Mouse (Mus musculus): ENCODE measurements around the gene Tnfsf10. TPM values are rescaled to one million over a fixed set of nuclear protein-coding genes. Genes with fewer than 3 reads are reported as not detected.

The Tnfsf10 gene
- polyA plus RNA-seq, 1 experiment from 2014 or later: 0.23 TPM

DNA sequence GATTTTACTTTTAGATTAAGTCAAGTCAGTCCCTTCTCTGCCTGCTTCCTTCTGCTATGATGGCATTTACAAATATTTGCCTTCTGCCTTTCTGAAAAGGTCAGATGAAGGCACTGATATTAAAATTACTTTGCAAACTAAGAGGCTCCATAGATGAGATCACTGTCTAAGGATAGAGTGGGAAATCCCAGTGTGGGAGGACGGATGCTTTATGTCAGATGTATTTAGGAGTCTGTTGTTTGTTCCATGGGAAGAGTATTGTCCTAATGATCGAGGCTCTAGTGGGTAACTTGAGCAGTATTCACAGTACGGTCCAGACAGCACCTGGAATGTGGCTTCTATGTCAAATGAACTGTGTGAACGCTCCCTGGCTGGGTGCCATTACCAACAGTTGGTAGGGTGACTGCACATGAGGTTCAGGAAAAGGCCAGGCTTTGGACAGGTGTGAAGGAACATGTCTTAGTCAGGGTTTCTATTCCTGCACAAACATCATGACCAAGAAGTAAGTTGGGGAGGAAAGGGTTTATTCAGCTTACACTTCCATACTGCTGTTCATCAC, 9.9 kb downstream of the Tnfsf10 start:
- H3K36me3 ChIP-seq (replicated peaks; ENCODE audit: insufficient read depth, low read length): no peaks in the 10 kb centered on the region
- H3K4me3 ChIP-seq (ENCODE audit: low read depth, low read length): no peak overlapping the region
- H3K27me3 ChIP-seq (ENCODE audit: insufficient read depth, low read length): no peaks in the 10 kb centered on the region
- WGBS (ENCODE audit: insufficient replicate concordance): 66% methylated on average over 4 of the region's 4 CpGs
- TF ChIP-seq CTCF (IDR thresholded peaks at IDR 0.05; ENCODE audit: low read depth) (no peak), EP300 (IDR thresholded peaks at IDR 0.05; ENCODE audit: low read depth) (no peak)
- no peak overlapping the region for H3K27ac ChIP-seq (ENCODE audit: low read depth)
- no peak overlapping the region for H3K4me2 ChIP-seq (ENCODE audit: low read depth, low read length)
- H3K9me3 ChIP-seq (ENCODE audit: low read length): no peaks in the 10 kb centered on the region
- no peaks in the 10 kb centered on the region for H3K4me1 ChIP-seq (ENCODE audit: insufficient read depth)
- DNase-seq (no peak), ATAC-seq (no peak)
- H3K9ac ChIP-seq (replicated peaks): no peak overlapping the region

GRCm38 (mm10) chr3:27330706-27331105, 13.9 kb downstream of the Tnfsf10 start:
- WGBS (ENCODE audit: insufficient replicate concordance): 64% methylated on average over 5 of the region's 5 CpGs
- H3K9ac ChIP-seq (replicated peaks): no peak overlapping the region
- TF ChIP-seq EP300 (IDR thresholded peaks at IDR 0.05; ENCODE audit: low read depth) (no peak), CTCF (IDR thresholded peaks at IDR 0.05; ENCODE audit: low read depth) (no peak)
- no peak overlapping the region for H3K27ac ChIP-seq (ENCODE audit: low read depth)
- ATAC-seq (no peak), DNase-seq (no peak)
- no peak overlapping the region for H3K4me2 ChIP-seq (ENCODE audit: low read depth, low read length)
- no peak overlapping the region for H3K4me3 ChIP-seq (ENCODE audit: low read depth, low read length)
- no peaks in the 10 kb centered on the region for H3K9me3 ChIP-seq (ENCODE audit: low read length)
- no peaks in the 10 kb centered on the region for H3K4me1 ChIP-seq (ENCODE audit: insufficient read depth)
- no peaks in the 10 kb centered on the region for H3K36me3 ChIP-seq (replicated peaks; ENCODE audit: insufficient read depth, low read length)
- no peaks in the 10 kb centered on the region for H3K27me3 ChIP-seq (ENCODE audit: insufficient read depth, low read length)

DNA sequence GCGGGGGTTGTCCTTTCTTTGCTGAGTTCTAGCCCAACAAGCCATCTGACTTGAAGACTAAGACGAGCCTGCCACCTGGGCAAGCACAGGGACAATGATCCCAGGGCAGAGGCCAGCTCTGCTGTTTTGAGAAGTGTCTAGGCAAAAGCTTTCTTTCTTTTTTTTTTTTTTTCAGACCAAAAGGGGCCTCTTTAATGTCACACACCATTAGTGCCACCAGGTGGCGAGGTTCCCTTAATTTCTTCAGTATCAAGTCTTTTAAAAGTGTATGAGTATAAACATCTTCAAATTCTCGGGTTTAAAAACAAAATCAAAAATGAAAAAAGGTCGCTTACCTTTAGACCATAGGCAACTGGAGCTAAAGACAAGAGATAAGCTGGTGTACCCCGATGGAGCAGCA, 21.6 kb downstream of the Tnfsf10 start:
- H3K4me3 ChIP-seq (ENCODE audit: low read depth, low read length): no peak overlapping the region
- H3K9ac ChIP-seq (replicated peaks): no peak overlapping the region
- H3K9me3 ChIP-seq (ENCODE audit: low read length): no peaks in the 10 kb centered on the region
- ATAC-seq: no peak
- 22% methylated on average over 6 of the region's 6 CpGs for WGBS (ENCODE audit: insufficient replicate concordance)
- DNase-seq: peak; percentile 35
- no peak overlapping the region for H3K27ac ChIP-seq (ENCODE audit: low read depth)
- H3K4me2 ChIP-seq (ENCODE audit: low read depth, low read length): no peak overlapping the region
- no peaks in the 10 kb centered on the region for H3K36me3 ChIP-seq (replicated peaks; ENCODE audit: insufficient read depth, low read length)
- no peaks in the 10 kb centered on the region for H3K27me3 ChIP-seq (ENCODE audit: insufficient read depth, low read length)
- H3K4me1 ChIP-seq (ENCODE audit: insufficient read depth): no peaks in the 10 kb centered on the region
- TF ChIP-seq EP300 (IDR thresholded peaks at IDR 0.05; ENCODE audit: low read depth) (no peak), CTCF (IDR thresholded peaks at IDR 0.05; ENCODE audit: low read depth) (peak; percentile 59)

DNA sequence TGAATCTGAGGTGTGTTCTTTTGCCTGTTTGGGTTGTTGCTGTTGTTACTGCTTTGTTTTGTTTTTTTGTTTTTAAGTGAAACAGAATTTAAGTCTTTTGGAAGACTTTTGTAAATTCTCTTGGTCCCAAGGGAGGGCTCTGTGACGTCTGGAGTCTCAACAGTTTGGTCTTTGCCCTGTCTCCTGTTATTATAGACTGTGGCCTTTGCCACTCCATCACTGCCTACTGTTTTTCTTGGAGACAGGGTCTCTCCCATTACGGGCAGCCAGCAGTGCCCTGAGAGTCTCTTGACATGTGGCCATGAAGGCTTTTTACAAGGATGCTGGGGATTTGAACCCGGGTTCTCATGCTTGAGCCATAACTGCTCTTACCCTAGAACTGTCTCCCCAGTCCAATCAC, 22.1 kb downstream of the Tnfsf10 start:
- Histone ChIP-seq H3K4me2 (ENCODE audit: low read depth, low read length) (no peak overlapping the region), H3K27me3 (ENCODE audit: insufficient read depth, low read length) (no peaks in the 10 kb centered on the region), H3K4me3 (ENCODE audit: low read depth, low read length) (no peak overlapping the region), H3K9me3 (ENCODE audit: low read length) (no peaks in the 10 kb centered on the region), H3K9ac (replicated peaks) (no peak overlapping the region), H3K36me3 (replicated peaks; ENCODE audit: insufficient read depth, low read length) (no peaks in the 10 kb centered on the region), H3K27ac (ENCODE audit: low read depth) (no peak overlapping the region), H3K4me1 (ENCODE audit: insufficient read depth) (no peaks in the 10 kb centered on the region)
- DNase-seq (no peak), ATAC-seq (no peak)
- WGBS (ENCODE audit: insufficient replicate concordance): 75% methylated on average over 3 of the region's 3 CpGs
- no peak for TF ChIP-seq CTCF (IDR thresholded peaks at IDR 0.05; ENCODE audit: low read depth)
- no peak for TF ChIP-seq EP300 (IDR thresholded peaks at IDR 0.05; ENCODE audit: low read depth)

- no peak overlapping the region for H3K27ac ChIP-seq (ENCODE audit: low read depth)
- ATAC-seq (no peak), DNase-seq (no peak)
- no peak overlapping the region for H3K9ac ChIP-seq (replicated peaks)
- no peaks in the 10 kb centered on the region for H3K36me3 ChIP-seq (replicated peaks; ENCODE audit: insufficient read depth, low read length)
- no peaks in the 10 kb centered on the region for H3K4me1 ChIP-seq (ENCODE audit: insufficient read depth)
- no peak overlapping the region for H3K4me2 ChIP-seq (ENCODE audit: low read depth, low read length)
- H3K9me3 ChIP-seq (ENCODE audit: low read length): no peaks in the 10 kb centered on the region
- TF ChIP-seq EP300 (IDR thresholded peaks at IDR 0.05; ENCODE audit: low read depth): no peak
- no peak for TF ChIP-seq CTCF (IDR thresholded peaks at IDR 0.05; ENCODE audit: low read depth)
- H3K27me3 ChIP-seq (ENCODE audit: insufficient read depth, low read length): no peaks in the 10 kb centered on the region
- H3K4me3 ChIP-seq (ENCODE audit: low read depth, low read length): no peak overlapping the region
- WGBS (ENCODE audit: insufficient replicate concordance): 81% methylated on average over 5 of the region's 5 CpGs
Observed at GRCm38 (mm10) chr3:27340757-27341156, 23.9 kb downstream of the Tnfsf10 start.

GRCm38 (mm10) chr3:27342462-27342861, 25.6 kb downstream of the Tnfsf10 start:
- no peak overlapping the region for H3K27ac ChIP-seq (ENCODE audit: low read depth)
- H3K36me3 ChIP-seq (replicated peaks; ENCODE audit: insufficient read depth, low read length): no peaks in the 10 kb centered on the region
- TF ChIP-seq CTCF (IDR thresholded peaks at IDR 0.05; ENCODE audit: low read depth) (no peak), EP300 (IDR thresholded peaks at IDR 0.05; ENCODE audit: low read depth) (no peak)
- no peaks in the 10 kb centered on the region for H3K27me3 ChIP-seq (ENCODE audit: insufficient read depth, low read length)
- H3K9me3 ChIP-seq (ENCODE audit: low read length): no peaks in the 10 kb centered on the region
- H3K4me2 ChIP-seq (ENCODE audit: low read depth, low read length): no peak overlapping the region
- WGBS (ENCODE audit: insufficient replicate concordance): 64% methylated on average over 6 of the region's 6 CpGs
- no peaks in the 10 kb centered on the region for H3K4me1 ChIP-seq (ENCODE audit: insufficient read depth)
- DNase-seq (no peak), ATAC-seq (no peak)
- H3K4me3 ChIP-seq (ENCODE audit: low read depth, low read length): no peak overlapping the region
- no peak overlapping the region for H3K9ac ChIP-seq (replicated peaks)

GRCm38 (mm10) chr3:27345526-27345925, 28.7 kb downstream of the Tnfsf10 start:
- TF ChIP-seq EP300 (IDR thresholded peaks at IDR 0.05; ENCODE audit: low read depth): no peak
- peak; percentile 78 for TF ChIP-seq CTCF (IDR thresholded peaks at IDR 0.05; ENCODE audit: low read depth)
- peak; percentile 66 for DNase-seq
- ATAC-seq: peak; percentile 49; the same call in 1 of the 2 replicates

More at GRCm38 (mm10) chr3:27345526-27345925, 28.7 kb downstream of the Tnfsf10 start:
- Histone ChIP-seq H3K9ac (replicated peaks) (no peak overlapping the region), H3K4me3 (ENCODE audit: low read depth, low read length) (no peak overlapping the region), H3K36me3 (replicated peaks; ENCODE audit: insufficient read depth, low read length) (no peaks in the 10 kb centered on the region), H3K4me2 (ENCODE audit: low read depth, low read length) (no peak overlapping the region), H3K27me3 (ENCODE audit: insufficient read depth, low read length) (no peaks in the 10 kb centered on the region), H3K4me1 (ENCODE audit: insufficient read depth) (no peaks in the 10 kb centered on the region), H3K9me3 (ENCODE audit: low read length) (no peaks in the 10 kb centered on the region), H3K27ac (ENCODE audit: low read depth) (no peak overlapping the region)
- WGBS (ENCODE audit: insufficient replicate concordance): 46% methylated on average over 6 of the region's 6 CpGs
